Mouse (Mus musculus) left cerebral cortex, postnatal 14 days (tissue): ENCODE measurements around the gene Gfra1. TPM values are rescaled to one million over a fixed set of nuclear protein-coding genes. Genes with fewer than 3 reads are reported as not detected.

Experiments
- DNase-seq, 2 experiments: peaks; one replicate each; pipeline ENCODE4 v3.0.0; 2021 to 2022; ENCODE audit warnings: low spot score in 2 of 2, mixed read lengths in 1 of 2
- intact Hi-C: fragments of 180-260 bp; cut with DNase I; formaldehyde crosslinking; loops from one replicate; pipeline ENCODE4 v1.15.1; 2025
- total RNA-seq, 2 experiments: library from RNA; stranded (reverse); gene quantifications; 2 replicates each; pipeline ENCODE4 v1.2.3; 2021

Gfra1 gene
- total RNA-seq, 2 experiments from 2014 or later = 29.3 to 31.9 TPM

- DNase-seq = peak; percentile 19 to 24
- intact Hi-C loops = no loop called here
Measured at GRCm38 (mm10) chr19:58450716-58451115, 5.0 kb downstream of the Gfra1 start.

DNA sequence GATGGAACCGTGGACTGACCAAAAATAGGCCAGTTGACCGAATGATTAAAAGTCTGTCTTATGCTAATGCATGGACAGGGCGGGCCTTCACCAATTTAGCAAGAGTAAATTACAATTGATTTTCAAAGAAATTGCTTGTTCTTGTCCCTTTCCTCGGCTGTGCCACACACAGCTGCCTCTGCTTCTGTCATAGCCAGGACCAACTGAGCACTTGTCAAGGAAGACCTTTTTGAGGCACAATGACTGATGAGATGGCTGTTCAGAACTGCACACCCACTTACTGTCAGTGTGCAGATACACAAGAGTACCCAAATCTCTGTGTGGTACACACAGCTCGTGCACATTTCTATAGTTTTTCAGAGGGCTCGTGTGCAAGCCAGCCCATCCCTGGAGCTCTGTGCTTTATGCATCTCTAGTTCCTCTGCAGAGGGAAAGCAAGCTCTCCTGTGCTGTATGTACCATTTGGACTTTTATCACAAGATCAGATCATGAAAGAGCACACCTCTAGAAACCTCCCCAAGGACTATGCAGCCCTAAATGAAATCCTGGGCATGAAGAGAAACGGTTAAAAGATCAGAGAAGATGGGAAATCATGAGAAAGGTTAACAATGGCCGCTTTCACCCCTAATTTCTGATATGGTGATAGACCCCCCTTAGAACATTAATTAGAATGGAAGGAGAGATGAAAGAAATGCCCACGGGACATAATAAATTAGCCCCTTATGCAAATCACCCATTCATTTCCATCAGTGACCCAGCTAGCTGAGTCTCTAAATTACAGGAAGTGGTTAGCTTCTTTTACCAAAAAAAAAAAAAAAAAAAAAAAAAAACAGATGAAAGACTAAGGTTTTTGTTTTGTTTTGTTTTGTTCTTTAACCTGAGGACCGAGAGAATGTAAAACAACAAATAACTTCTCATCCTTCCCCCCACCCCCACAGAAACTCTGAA lies 12.7 kb downstream of the Gfra1 start:
- no peak for DNase-seq
- intact Hi-C loops = no loop called here

GRCm38 (mm10) chr19:58441785-58442184 lies 13.9 kb downstream of the Gfra1 start:
- no peak for DNase-seq
- intact Hi-C loops = no loop called here

DNA sequence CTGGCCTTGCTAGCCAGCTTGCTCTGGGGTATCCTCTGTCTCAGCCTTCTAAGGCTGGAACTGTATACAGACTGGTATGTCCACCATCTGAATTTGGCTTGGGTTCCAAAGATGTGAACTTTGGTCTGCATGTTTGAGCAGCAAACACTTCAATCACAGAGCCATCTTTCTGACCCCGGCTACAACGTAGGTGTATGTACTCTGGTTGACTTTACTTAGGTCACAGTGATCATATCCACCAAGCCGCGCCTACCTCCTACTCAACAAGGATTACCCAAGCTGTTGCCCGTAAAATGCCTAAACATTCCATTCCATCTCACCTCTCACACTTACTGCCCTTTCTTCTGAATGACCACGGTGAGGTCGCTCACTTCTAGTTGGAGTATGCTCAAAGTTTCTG lies 14.5 kb downstream of the Gfra1 start:
- DNase-seq = no peak
- intact Hi-C loops = no loop called here

DNA sequence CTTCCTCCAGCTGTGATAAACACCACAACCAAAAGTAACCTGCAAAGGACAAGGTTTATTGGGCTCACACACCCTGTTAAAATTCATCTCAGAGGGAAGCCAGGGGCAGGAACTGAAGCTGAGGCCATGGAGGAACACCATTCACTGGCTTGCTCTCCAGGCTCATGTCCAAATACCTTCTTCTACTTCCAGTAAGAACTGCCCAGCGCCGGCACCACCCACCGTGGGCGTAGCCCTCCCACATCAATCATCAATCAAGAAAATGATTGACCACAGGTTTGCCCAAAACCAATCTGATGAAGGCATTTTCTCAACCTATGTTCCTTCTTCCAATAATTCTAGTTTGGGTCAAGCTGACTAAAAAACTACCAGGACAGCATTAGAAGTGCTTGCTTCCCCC lies 16.9 kb downstream of the Gfra1 start:
- no peak for DNase-seq
- intact Hi-C loops = no loop called here

- DNase-seq = no peak
Measured at GRCm38 (mm10) chr19:58437441-58438071, 18.2 kb downstream of the Gfra1 start.

GRCm38 (mm10) chr19:58436874-58437273 lies 18.8 kb downstream of the Gfra1 start:
- DNase-seq = no peak
- intact Hi-C loops = no loop called here

More at GRCm38 (mm10) chr19:58437441-58438071, 18.2 kb downstream of the Gfra1 start:
- intact Hi-C loops = no loop called here

DNA sequence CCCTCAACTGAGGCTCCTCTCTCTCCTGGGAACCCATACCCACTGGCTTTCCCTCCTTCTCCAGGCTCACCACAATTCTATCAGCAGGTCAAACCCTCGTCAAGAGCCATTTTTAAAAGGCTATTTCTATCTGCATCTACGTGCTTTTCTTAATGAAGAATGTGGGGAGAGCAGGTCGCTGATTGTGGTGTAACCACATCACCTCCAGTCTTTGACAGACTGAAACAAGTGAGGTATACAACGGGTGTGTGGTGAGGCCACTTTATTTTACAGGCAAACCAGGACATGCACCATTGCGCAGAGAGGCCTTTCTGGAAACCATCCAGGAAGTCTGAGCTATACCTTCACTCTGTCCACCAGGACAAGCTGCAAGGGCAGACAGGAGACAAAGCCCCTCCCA lies 19.8 kb downstream of the Gfra1 start:
- DNase-seq = no peak
- intact Hi-C loops = no loop called here

GRCm38 (mm10) chr19:58432840-58433239 lies 22.9 kb downstream of the Gfra1 start:
- no peak for DNase-seq
- intact Hi-C loops = no loop called here

DNA sequence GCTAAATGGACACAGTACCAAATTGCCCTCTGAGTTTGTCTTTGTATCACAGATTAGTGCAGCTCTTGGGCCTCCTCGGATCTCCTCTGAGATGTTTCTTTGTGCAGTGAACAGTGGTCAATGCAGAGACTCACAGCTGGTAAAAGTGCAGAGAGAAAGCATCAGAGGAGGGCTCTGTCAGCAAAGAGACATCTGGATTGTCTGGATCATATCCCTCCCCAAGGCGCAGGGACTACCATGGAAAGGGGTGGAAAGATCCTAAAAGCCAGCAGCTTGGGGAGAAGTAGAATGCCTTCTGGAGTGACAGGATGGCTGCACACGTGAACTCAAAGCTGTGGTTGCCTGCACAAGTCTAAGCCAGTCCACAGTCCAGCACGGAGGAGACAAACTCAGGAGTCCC lies 27.2 kb downstream of the Gfra1 start:
- DNase-seq = no peak
- intact Hi-C loops = no loop called here

DNA sequence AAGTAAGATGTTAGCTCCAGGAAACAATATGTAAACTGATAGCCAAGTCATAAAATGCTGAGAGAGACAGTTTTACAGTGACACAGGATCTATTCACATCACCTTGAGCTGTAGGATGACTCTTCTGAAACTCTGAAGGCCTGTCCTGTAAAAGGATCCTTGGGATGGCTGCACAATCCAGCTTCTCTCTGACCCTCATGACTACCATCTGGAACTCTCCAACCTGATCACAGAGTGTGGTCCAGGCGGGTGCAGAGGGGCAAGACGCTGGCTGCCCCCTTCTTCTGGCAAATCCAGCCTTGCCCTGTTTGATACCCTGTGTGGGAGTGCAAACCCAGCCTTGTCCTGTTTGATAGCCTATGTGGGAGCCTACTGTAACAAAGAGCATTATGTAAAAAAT lies 28.4 kb downstream of the Gfra1 start:
- no peak for DNase-seq
- intact Hi-C loops = no loop called here

DNA sequence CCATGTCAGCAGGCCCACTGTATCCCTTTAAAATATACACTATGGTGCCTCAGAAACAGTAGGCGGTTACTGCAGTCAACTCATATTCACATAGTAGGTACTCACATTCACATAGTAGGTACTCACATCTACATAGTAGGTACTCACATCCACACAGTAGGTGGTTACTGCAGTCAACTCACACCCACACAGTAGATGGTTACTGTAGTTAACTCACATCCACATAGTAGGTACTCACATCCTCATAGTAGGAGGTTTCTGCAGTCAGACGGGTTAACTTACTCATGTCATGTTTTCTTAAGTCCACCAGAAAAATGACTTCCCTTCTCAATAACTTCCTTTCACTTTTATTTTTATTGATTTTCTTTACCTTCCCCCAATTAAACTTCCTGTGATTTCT lies 30.8 kb downstream of the Gfra1 start:
- intact Hi-C loops = no loop called here
- no peak for DNase-seq

DNA sequence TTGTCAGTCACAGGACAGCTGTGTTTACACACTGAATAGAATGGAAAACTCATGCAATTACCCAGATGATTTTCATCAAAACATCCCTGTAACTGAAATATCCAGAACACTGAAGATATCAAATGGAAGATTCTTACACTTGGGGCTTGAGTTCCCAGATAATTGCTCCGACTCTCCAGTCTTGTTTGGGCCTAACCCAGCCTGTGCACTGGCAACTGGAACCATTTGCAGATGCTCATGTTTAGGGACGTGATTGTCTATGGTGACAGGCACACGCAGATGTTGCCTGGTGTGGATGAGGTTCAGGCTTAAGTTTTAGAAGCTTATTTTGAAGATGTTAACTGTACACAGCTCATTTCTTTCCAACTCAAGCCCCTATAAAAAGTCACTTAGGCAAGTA lies 31.5 kb downstream of the Gfra1 start:
- DNase-seq = no peak
- intact Hi-C loops = no loop called here

DNA sequence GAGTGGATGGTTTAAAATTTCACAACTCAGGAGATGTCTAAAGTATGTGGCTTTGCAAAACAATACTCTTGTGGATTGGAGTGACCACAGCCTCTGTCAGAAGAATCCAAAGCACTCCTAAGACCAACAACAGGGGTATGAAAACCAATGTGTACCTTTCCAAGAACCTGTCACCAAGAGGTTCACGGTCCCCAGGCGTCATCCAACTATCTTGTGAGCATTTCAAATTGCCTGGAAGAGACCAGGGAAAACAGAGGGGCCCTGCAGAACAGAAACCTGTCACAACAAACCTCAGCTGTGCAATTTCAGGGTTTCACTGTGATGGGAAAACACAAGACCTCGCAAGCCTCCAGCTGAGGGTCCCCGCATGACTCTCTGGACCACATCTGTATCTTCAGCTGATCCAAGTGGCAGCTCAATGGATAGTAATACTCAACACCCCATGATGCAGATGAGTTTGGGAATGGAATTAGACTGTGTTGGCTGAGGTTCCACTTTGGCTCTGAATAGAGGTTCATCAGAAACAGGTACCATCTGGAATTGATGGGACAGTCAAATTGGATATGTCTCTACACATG lies 32.7 kb downstream of the Gfra1 start:
- intact Hi-C loops = no loop called here
- DNase-seq = no peak

DNA sequence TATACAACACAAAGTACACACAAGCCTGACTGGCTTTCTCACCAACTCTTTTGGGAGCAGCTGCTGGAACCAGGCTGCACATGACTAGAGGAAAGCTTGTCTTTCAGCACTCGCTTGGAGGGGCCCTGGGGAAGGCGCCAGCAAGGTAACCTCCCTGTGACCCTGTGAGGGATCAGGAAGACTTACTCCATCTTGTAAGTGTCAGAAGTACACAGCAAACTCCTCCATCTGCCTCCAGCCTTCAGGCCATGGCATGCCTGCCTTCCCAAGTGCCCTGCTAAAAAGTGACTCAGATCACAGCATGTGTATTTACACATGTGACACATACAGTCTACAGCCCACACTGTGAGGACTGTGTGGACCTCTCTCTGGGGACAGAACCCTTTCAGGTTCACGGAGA lies 36.0 kb downstream of the Gfra1 start:
- intact Hi-C loops = no loop called here

DNA sequence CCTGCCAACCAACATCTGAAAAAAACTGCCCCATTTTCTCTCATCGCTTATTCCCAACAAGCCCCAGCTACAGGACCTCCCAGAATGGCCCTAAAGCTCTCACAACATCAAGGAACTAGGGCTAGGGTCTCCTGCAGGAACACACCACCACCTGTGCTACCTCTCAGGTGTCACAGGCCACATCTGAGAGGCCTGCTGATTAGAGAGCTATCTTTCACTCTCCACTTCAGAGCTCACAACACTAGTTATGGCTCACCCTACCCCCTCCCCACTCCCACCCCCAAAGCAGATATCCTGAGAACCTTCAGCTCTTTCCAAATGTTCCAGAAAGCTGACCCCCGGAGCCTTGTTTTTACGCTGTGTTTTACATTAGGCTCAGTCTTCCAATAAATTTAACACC lies 36.4 kb downstream of the Gfra1 start:
- intact Hi-C loops = no loop called here
- no peak for DNase-seq

More for the DNA sequence above, 36.0 kb downstream of the Gfra1 start:
- no peak for DNase-seq

DNA sequence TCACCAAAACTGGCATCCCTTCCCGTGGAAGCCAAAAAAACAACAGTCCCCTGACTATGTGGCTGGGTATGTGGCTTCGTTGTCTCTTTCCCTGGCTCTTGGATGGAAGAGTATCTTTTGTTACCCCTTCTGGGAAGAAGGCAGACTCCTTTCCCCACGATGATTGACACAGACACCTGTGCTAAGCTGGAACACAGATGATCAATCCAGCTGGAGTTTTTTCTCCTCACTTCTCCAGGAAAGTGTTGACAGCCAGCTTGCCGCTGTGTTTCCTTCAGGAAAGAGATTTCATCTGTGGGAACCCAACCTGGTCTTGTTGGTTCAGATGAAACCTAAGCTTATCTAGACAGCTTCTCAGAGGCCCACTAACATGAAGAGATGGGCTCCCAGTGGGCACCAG lies 40.5 kb downstream of the Gfra1 start:
- no peak for DNase-seq
- intact Hi-C loops = no loop called here

DNA sequence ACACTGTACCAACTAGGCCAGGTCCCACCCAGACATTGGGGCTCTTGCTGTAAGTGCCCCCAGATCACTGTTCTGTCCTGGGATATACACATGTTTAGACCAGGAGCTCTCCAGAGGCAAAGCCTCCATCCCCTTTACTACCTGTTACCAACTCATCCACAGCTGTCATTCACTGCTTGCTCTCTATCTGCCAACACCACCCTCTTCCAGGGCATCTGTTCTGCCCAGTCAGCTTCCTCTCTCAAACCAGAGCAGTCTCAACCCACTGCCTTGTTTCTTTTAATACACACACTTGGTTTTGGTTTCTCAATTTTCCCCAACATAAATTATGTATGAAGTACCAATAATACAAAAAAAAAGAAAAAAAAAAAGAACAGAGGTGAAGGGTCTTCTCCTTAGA lies 41.0 kb downstream of the Gfra1 start:
- no peak for DNase-seq
- intact Hi-C loops = no loop called here

- intact Hi-C loops = no loop called here
- DNase-seq = peak; percentile 28 to 50
Measured at GRCm38 (mm10) chr19:58413290-58413689, 42.4 kb downstream of the Gfra1 start.

- DNase-seq = no peak
- intact Hi-C loops = no loop called here
Measured at GRCm38 (mm10) chr19:58412811-58413210, 42.9 kb downstream of the Gfra1 start.

- DNase-seq = no peak
- intact Hi-C loops = no loop called here
Measured at GRCm38 (mm10) chr19:58406726-58407125, 49.0 kb downstream of the Gfra1 start.
